In the genomic region with DNA sequence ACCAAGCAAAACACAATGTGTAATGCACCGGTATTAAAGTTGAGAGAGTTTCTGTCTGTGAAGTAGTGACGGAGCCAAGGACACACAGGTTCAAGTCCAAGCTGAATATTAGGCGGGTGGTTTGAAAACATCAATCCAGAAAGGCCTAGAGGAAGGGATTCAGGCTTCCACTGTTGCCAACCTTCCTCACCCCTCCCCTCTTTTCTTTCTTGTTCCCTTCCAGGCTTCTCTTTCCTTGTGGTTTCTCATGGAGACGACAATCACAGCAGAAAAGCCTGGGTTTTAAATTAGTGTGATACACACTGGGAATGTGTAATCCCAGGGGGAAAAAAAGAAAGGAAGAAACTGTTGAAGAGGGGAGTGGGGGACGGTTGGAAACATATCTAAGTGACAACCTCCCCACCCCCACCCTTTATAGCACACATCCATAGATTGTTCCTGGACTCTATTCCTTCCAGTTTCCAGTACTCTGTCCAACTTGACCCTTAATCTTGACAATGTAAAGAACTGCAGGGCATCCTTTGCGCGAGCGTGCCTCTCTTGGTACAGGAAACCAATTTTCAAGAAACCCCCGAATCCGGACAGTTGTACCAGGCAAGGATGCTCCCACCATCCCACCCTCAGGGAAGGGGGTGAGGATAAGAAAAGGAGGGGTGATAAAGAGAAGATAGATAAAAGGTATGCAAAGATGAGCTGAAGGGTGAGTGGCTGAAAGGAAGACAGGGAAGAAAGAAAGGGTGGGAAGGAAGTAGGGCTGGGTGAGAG, we compare ENCODE assay signal across 9 mouse cellular contexts. TPM values are rescaled to one million over a fixed set of nuclear protein-coding genes. Genes with fewer than 3 reads are reported as not detected.
DNase-seq lines count a peak whose midpoint lies in the region; ATAC-seq and TF ChIP-seq lines count a peak whose summit lies in the region.
"Had no signal": no experiment of that assay in that cellular context is flagged by ENCODE, and none has a peak within 500 bp of the region (broad histone marks: within the 10 kb centered on the region; RNA-seq: fewer than 3 reads in every experiment).

No protein-coding gene starts in this region.

- H3K36me3 ChIP-seq in intestine, postnatal 0 days (ENCODE audit: control insufficient read depth, insufficient read depth) = no peaks in the 10 kb centered on the region
- H3K36me3 ChIP-seq in stomach, embryonic 16.5 days (ENCODE audit: control insufficient read depth, insufficient read depth, low read length) = no peaks in the 10 kb centered on the region

- H3K9ac ChIP-seq in intestine, postnatal 0 days (ENCODE audit: low read depth, low read length) = no peak overlapping the region
- peak overlapping the region; percentile 23; the same call in 1 of the 2 replicates for H3K9ac ChIP-seq in stomach, embryonic 16.5 days (ENCODE audit: low read length)

- peak; percentile 18 for DNase-seq in embryo, embryonic 11 days
- DNase-seq in embryo, embryonic 9.5 days (ENCODE audit: extremely low spot score) = no peak
- DNase-seq in right cerebral cortex, adult 2 months (ENCODE audit: low spot score in 2 of 2) = peak; percentile 20 to 22
- no peak for DNase-seq in right cerebral cortex, postnatal 36 days (ENCODE audit: low spot score in 2 of 2)
- no peak for DNase-seq in left cerebral cortex, adult 9 months (ENCODE audit: low spot score in 2 of 2)
- no peak for DNase-seq in adrenal gland, postnatal 4 days (ENCODE audit: low spot score in 2 of 2)

- WGBS in intestine, postnatal 0 days = 20% methylated on average over 10 of the region's 10 CpGs
- 19% methylated on average over 10 of the region's 10 CpGs for WGBS in stomach, embryonic 16.5 days

- H3K4me1 ChIP-seq in intestine, postnatal 0 days (replicated peaks; ENCODE audit: control insufficient read depth, insufficient read depth, low read length) = no peaks in the 10 kb centered on the region
- H3K4me1 ChIP-seq in stomach, embryonic 16.5 days (ENCODE audit: control insufficient read depth, insufficient read depth, low read length) = peaks cover 5% of the 10 kb centered on the region; the same call in 1 of the 2 replicates

- no peak for TF ChIP-seq CTCF in intestine, postnatal 0 days (IDR thresholded peaks at IDR 0.05; ENCODE audit: low read depth)

- H3K27me3 ChIP-seq in intestine, postnatal 0 days (replicated peaks; ENCODE audit: control insufficient read depth, insufficient read depth, low read length) = no peaks in the 10 kb centered on the region; the same call in 1 of the 2 replicates
- H3K27me3 ChIP-seq in stomach, embryonic 16.5 days (ENCODE audit: control insufficient read depth, insufficient read depth, low read length) = no peaks in the 10 kb centered on the region

- H3K4me3 ChIP-seq in intestine, postnatal 0 days (ENCODE audit: low read depth, low read length) = peak overlapping the region; percentile 38; the same call in 1 of the 2 replicates
- H3K4me3 ChIP-seq in stomach, embryonic 16.5 days (replicated peaks; ENCODE audit: low read length) = peak overlapping the region; percentile 51

- no peak for ATAC-seq in intestine, postnatal 0 days
- no peak for ATAC-seq in stomach, embryonic 16.5 days (ENCODE audit: insufficient read depth, low FRiP score)

- no peaks in the 10 kb centered on the region for H3K9me3 ChIP-seq in intestine, postnatal 0 days (ENCODE audit: control insufficient read depth)
- H3K9me3 ChIP-seq in stomach, embryonic 16.5 days (replicated peaks; ENCODE audit: control insufficient read depth, low read length) = no peaks in the 10 kb centered on the region

- H3K27ac ChIP-seq in intestine, postnatal 0 days (ENCODE audit: low read depth, low read length) = no peak overlapping the region
- no peak overlapping the region for H3K27ac ChIP-seq in stomach, embryonic 16.5 days (ENCODE audit: low read length)

- H3K4me2 ChIP-seq in intestine, postnatal 0 days (replicated peaks; ENCODE audit: low read depth) = peak overlapping the region; percentile 76
- H3K4me2 ChIP-seq in stomach, embryonic 16.5 days (ENCODE audit: low read depth, low read length) = peak overlapping the region; percentile 75

RNA-seq across cellular contexts. Expression of a gene that starts 0.8 kb away (rescaled TPM):
- polyA plus RNA-seq in intestine, postnatal 0 days (2015; fragmentation: Nextera tagmentation; extraction: Ambion mirVana) = 2.1 and 2.3 TPM in 2 replicates
- 6.7 and 7.2 TPM in 2 replicates for polyA plus RNA-seq in stomach, embryonic 16.5 days (2015; fragmentation: Nextera tagmentation; extraction: Ambion mirVana)
- total RNA-seq in adrenal gland, postnatal 4 days (2021) = 10 to 100 TPM in 1 of 2 experiments, 1 to 10 TPM in 1; 7.0 to 10.1 TPM
- polyA plus RNA-seq: C2C12 had no signal

Comparison
In these comparisons a context has a peak if more than half of its experiments do, and no peak if none do; other contexts are left out.
1. DNase-seq: peak in embryo, embryonic 11 days (single experiment) and right cerebral cortex, adult 2 months (2 of 2); none in embryo, embryonic 9.5 days (single experiment), right cerebral cortex, postnatal 36 days (0 of 2), left cerebral cortex, adult 9 months (0 of 2) and adrenal gland, postnatal 4 days (0 of 2).